Mouse (Mus musculus) testis, postnatal 10 days (tissue): ENCODE data around the gene Foxn3.

Source experiments
- DNase-seq: peaks from one replicate; pipeline ENCODE4 v3.0.0; 2021; ENCODE audit warnings: low spot score

Gene Foxn3

DNA sequence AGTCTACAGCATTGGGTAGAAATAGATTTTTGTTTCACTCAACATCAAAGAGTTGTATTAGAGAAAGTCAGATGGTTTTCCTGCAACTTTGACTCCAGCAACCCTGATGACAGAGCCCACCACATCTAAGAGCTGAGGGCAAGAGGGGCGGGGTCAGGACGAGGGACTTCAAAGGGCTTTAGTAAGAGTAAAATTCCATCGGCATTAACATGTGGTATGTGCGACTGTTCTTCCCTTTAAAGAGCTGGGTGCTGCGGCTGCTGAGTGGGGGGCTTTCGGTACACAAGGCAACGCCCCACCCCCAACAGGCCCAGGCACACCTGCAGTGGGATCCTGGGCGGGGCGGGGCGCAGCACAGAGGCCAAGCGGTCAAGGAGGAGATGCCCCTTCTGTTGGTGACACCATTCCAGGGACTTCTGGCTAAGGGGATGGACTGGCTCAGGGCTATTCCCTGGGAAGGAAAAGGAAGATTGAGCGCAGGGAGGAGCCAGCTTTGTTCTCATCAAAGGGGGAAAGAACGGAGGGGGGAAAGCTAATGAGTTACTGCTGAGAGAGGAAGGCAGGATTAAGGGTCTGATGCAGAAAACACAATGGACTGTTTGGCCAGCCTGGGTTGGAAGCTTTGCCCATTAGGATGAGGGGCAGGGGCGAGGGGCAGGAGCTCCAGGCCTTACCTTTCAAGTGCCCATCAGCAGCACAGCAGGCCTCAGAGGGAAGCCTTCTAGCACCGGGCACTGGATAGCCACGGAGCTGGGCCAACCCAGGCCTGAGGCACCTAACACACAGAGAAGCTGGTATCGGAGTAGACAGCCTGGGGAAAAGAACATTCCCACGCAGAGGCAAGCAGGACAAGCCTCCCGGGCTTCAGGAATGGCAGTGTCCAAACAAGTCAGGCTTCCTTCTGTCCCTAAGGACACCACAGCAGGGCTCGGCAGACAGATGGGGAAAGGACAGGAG lies 233.8 kb downstream of the Foxn3 start:
- DNase-seq, result no peak

- DNase-seq, result no peak
Measured at GRCm38 (mm10) chr12:99326157-99326556, 237.2 kb downstream of the Foxn3 start.

DNA sequence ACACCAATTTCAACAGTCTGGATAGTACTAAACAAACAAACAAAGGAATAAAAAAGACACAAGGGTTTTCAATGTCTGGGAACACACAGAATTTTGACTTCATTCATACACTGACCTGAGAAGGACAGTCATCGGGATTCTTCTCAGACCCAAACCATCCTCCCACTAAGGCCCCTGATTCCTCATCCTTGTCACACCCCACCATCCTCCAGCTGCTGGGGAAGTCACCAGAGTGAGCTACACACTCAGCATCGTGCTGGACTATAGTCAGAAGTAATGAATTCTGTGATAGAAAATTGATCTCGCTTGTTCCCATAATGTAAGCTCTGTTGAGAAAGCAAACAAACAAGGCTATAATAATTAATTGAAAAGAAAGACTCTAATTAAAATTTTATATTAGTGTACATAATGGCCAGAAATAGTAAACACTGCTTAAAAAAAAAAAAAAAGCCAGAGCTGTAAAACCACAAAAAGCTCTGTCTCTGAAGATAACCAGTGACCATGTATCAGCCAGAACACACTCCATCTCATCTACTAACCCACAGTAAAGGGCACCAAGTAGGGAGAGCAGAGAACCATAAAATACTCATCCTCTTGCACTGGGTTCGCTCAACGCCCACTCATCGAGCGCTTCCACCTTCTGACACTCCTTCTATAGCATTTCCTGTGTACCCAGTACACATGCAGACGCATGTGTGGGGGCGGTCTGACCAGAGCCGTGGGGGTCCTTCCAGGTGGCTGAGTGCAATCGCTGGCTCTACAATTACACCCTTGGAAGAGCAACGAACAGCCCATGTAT lies 241.6 kb downstream of the Foxn3 start:
- DNase-seq, result no peak

- no peak for DNase-seq
Measured at GRCm38 (mm10) chr12:99320966-99321496, 242.4 kb downstream of the Foxn3 start.

- DNase-seq, result no peak
Measured at GRCm38 (mm10) chr12:99319896-99320295, 243.5 kb downstream of the Foxn3 start.

DNA sequence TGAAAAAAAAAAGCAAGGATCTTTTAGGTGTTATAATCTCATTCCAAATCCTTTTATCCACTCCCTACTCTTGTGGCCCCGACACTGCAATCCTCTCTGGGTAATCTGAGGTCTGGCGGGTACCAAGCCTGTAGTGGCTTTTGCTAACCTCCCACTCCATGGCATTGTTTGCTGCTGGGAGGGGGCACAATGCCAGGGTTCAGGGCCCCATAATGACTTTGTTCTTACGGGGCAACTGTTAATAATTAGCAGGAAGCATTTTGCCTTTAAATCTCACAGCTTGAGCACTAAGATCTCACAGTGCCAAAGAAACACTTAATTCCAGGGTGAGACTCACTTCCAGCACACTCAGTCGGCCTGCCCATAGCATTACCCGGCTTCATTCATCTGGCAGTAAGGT lies 244.2 kb downstream of the Foxn3 start:
- DNase-seq, result no peak

- DNase-seq, result no peak
Measured at GRCm38 (mm10) chr12:99315931-99316330, 247.5 kb downstream of the Foxn3 start.

DNA sequence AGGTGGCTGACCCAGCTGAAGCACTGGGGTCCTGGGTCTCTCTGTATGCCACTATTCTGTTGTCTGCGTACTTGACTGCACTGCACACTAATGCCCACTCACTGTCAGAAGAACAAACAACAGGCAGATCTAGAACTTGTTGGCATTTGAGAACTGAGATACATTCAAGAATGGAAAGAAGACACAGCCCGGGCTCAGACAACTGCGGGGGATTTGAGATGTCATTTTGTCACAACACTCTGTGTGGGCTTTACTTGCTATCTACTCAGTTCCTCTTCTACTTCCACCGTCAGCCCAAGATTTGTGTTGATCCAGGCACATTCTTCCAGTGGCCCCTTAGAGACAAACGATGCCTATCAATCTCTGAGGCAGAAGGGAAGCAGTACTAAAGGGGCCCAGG lies 248.6 kb downstream of the Foxn3 start:
- DNase-seq, result no peak

- no peak for DNase-seq
Measured at GRCm38 (mm10) chr12:99311303-99311702, 252.1 kb downstream of the Foxn3 start.

DNA sequence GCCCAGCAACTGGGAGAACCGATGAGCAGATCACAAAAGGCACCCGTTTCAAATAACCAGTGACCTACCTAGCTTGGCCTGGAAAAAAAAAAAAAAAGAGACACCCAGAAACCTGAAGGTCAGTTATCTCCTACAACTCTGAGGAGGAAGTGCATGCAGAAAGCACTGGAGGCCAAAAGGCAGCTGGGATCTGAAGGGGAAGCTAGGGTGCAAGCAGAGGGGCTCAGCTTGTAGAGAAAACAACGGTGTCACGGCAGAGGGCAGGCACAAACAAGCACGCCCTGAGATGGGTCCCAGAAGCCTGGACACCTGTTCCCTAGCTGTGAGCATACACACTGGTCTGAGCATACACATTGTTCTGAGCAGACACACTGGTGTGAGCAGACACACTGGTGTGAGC lies 253.4 kb downstream of the Foxn3 start:
- DNase-seq, result no peak

GRCm38 (mm10) chr12:99308541-99309089 lies 254.8 kb downstream of the Foxn3 start:
- no peak for DNase-seq

DNA sequence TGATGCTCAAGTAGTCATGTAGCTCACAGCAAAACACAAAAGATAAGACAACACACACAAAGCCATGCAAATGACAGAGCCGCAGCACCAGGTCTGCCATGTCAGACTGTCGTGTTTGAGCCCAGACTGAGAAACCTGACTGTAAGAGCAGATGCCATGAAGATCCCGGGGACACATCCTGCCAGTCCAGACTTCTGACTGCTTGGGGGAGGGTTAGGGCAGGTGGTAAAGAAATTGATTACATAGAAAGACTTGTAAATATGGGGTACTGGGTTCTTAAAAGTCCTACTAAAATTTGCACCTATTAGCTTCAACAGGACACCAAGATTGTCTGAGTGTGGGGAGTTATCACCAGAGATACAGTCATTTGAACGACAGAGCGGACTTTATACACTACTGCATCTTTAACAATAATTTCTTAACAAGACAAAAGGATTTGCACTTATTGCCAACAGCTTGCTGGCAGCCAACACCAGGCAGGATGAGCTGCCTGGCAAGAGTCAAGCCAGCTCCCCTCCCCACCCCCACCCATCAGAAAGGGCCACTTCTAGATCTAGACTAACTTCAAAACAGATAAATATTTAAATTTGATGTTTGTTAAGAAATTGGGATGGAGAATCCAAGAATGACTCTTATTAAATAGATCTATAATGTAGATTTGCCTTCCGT lies 256.7 kb downstream of the Foxn3 start:
- no peak for DNase-seq

- DNase-seq, result no peak
Measured at GRCm38 (mm10) chr12:99305784-99306535, 257.4 kb downstream of the Foxn3 start.

DNA sequence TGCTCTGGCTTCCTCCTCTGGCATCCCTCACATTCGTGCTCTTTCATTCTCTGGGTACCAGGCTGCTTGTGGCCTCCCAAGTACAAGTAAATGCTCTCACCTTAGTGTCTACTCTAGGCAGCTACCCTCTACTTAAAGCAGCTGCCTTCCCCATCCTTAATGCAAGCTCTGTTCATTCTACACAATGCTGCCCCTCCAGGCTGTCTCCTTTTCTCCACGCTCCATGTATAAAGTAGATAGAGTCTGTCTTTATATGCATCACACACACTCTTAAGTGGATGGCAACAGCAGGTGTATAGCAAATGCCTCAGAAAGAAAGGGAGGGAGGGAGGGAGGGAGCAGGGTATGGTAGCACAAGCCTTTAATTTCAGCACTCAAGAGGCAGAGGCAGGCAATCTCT lies 258.1 kb downstream of the Foxn3 start:
- DNase-seq, result no peak

- DNase-seq, result no peak
Measured at GRCm38 (mm10) chr12:99304056-99304455, 259.3 kb downstream of the Foxn3 start.

DNA sequence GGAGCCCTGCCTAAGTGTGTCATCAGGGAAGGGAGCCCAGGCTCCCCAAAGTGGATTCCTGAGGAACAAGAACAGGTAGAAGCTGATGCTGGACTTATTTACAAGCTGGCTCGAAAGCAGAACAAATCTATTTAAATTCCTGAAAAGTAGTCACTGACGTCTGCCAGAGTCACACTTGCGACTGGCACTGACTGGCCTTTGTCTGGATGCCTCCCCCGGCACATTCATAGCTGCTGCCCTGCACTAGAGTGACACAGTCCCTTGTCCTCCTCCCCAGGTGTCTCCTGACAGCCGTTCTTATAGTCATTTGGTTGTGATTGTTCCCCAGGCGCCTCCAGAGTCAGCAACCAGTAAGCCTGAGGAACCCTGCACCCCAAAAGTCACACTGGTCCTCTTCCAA lies 259.8 kb downstream of the Foxn3 start:
- no peak for DNase-seq

- DNase-seq, result no peak
Measured at GRCm38 (mm10) chr12:99299900-99300299, 263.5 kb downstream of the Foxn3 start.

DNA sequence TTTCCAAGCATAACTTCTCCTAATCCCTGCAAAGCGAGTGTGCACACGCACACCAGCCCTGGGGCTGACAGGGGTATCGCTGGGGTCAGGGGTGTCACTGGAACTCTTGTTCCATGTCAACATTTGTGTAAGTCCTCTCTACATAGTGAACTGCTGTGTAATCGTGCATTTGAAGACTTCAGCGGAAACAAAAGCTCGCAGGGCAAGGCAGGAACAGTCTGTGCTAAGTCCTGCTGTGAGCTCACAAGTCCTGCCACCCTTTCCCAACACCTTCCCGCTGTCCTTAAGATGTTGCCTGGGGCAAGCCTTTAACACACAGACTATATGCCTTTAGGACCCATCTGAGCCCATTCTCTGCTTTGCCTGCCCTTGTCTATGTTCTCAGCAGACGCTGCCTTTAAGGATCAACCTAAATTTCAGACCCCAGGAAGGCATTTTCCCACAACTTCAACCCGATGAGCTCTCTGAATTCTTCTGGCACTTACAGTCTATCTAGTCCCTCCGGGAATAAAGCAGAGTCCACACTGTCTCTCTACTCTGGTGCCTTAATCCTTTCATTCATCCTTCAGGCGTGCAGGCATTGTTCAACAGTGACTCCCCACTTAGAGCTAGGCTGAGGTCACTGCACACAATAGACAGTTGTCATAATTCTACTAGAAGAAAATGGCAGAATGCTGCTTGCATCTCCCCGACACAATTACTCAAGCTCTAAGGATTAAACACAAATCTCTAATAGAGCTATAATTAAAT lies 264.4 kb downstream of the Foxn3 start:
- no peak for DNase-seq

DNA sequence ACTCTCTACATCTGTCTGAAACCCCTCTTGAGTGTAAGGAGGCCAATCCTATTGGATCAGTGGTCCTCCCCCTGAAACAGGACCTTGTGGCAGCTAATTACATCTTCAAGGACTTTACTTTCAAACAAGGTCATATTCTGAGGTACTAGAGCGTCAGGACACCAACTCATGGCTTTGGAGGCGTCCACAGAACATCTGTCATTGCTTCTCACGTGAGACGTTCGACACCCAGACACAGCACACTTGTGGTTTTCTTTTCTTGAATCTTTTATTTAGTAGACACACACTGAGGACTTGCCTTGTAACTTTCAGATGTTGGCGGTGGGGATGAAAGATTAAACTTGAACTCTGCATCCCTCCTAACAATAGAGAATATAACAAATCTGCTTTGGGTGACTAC lies 265.1 kb downstream of the Foxn3 start:
- DNase-seq, result no peak

- DNase-seq, result no peak
Measured at GRCm38 (mm10) chr12:99297792-99298191, 265.6 kb downstream of the Foxn3 start.
